Mouse (Mus musculus): ENCODE results near the gene Gfi1.

Gfi1 gene

DNA sequence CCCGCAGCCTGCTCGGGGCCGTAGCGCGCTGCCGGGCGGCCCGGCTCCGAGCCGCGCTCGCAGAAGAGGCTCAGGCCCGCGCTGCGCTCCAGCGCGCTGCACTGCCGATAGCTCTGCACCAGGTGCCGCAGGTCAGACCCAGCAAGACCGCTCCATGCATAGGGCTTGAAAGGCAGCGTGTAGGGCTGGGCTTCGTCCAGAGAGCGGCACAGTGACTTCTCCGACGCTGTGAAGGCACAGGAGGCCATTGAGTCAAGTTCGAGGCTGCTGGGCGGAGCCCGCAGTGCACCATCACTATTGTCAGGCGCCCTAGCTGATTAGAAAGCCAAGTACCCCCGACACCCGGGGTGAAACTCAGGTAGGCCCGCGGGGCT, 4.2 kb downstream of the Gfi1 start:
- DNase-seq: no peak

DNA sequence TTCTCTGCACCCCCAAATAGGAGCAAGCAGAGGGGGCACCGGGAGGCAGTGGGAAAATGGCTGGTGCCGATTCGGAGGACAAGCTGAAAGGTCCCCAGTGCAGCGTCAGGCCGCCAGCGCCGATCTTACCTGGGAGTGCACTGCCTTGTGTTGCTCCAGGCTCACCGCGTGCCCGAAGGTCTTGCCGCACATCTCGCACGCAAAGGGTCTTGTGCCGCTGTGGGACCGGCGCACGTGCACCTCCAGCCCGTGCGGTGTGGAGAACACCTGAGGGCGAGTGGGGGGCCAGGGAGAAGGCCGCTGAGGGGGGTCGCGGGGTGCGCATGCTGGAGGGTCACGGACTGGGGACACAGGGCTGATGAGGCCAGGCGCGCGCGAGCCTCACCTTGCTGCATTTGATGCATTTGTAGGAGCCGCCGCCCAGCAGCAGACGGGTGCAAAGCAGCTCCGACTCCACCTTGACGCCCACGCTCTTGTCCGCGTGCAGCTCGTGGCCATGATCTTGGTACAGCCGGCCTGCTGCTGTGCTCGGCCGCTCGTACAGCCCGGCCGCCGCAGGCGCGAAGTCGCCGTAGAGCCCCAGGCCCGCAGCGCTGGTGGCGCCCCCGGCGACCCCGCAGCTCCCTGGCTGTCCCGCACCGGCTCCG, 4.7 kb downstream of the Gfi1 start:
- DNase-seq: no peak

DNA sequence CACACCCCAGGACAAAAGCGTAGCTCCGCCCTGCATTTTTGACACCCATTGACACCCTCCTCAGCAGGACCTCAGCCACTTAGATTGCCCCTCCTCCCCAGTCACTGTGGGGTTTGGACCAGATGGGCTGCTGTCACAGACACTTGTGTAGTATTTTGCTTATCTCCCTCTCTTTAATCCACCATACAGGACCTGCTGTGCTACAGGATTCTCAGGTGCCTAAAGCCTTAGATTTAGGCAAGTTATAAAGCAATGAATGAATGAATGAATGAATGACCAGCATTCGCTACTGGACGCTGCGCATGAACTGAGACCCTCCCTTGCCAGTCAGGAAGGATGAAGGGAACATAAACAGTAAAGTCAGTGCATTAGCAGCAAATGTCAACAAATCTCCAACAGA, 5.3 kb downstream of the Gfi1 start:
- DNase-seq: no peak

GRCm38 (mm10) chr5:107719786-107720185, 6.0 kb downstream of the Gfi1 start:
- no peak for DNase-seq

GRCm38 (mm10) chr5:107719209-107719608, 6.6 kb downstream of the Gfi1 start:
- DNase-seq: no peak

DNA sequence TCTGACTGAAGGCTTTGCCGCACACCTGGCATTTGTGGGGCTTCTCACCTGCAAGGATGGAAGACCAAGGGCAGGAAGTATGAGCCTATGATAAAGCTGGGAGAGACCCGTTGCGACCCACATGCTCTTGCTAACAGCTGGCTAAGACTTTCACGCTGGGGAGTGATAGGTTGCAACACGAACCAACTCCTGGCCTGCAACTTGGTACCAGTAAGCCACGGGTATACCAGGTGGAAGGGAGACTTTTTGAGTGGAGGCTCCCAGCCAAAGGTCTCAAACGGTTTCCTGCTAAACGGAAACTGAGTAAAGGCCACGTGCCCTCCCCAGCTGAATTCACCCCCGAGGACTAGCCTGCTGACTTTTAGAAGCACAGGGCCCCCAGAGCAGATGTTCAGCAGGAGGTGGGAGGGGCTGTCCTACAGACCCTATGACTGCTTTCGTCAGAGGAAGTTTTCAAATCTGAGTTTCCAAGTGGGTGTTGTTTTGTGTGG, 7.9 kb downstream of the Gfi1 start:
- peak; percentile 84 to 94 for DNase-seq

GRCm38 (mm10) chr5:107711689-107712088, 14.1 kb downstream of the Gfi1 start:
- DNase-seq: no peak

DNA sequence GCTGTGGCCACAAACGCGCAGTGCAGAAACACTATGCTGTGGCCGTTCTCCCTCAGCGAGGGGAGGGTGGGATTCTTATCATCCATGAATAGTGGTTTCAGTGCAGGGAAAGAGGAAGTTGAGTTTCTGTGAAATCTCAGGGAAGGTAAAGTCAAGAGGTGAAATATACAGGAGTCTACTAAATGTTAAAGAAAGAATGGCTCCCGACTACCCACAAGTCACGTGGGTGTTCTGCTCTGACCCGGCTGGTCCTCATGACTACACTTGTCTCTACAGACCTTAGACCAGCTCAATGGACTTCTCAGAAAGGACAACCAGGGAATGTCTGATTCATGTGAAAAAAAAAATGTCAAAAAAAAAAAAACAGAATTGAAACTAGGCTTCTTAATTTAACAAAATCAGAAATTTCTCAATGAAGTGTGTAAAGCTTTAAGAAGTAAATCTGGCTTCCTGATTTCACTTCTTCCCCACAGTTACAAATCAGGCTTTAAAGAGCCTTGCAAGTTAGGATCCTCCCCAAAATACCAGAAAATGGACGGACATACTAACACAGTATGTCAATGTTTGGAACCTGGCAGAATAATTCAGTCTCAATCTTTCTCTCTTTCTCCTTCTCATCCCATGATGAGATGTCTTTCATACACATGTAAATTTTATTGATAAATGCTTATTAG, 17.6 kb downstream of the Gfi1 start:
- no peak for DNase-seq

GRCm38 (mm10) chr5:107706262-107706661, 19.6 kb downstream of the Gfi1 start:
- DNase-seq: no peak

DNA sequence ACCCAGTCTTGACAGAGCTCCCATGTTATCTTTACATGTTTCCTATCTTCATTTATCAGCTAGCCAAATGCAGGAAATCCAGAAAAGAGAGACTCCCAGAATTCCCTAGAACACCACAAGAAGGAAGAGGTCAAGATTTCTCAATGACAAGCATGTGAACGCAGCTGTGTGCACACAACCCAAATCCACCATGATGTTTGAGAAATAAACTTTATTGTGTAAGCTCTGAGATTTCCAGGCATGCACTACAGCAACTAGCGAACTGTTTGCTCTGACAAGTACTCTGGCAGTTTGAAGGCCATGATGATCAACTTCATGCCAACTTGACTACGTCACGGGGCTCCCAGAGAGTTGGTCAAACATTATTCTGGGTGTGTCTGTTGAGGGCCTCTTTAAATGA, 20.1 kb downstream of the Gfi1 start:
- no peak for DNase-seq

DNA sequence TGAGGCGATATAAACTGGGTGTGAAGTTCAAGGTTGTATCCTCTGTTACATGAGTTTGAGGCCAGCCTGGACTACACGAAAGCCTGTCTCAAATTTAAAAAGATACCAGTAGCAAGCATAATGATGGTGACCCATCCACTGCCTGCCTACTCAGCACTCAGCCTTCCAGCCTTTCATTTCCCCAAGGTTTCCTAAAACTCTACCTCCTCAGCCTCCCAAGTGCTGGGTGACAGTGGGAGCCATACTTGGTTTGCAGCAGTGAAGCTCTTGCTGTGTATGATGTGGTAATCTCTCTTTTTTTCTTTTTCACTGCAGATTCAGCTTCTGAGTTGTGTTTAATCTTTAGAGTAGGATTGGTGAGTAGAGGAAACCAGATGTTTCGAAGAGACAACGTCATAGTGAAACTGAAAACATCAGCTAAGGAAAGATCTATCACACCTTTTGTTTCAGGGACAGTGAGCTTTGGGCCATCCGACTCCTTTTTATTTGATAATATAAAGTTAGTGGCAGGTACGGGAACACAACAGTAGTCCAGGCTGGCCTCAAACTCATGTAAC, 22.6 kb downstream of the Gfi1 start:
- peak in 1 of 2 experiments; percentile 45 for DNase-seq

- no peak for DNase-seq
Measured at GRCm38 (mm10) chr5:107701658-107702057, 24.2 kb downstream of the Gfi1 start.

GRCm38 (mm10) chr5:107700873-107701272, 25.0 kb downstream of the Gfi1 start:
- DNase-seq: no peak

DNA sequence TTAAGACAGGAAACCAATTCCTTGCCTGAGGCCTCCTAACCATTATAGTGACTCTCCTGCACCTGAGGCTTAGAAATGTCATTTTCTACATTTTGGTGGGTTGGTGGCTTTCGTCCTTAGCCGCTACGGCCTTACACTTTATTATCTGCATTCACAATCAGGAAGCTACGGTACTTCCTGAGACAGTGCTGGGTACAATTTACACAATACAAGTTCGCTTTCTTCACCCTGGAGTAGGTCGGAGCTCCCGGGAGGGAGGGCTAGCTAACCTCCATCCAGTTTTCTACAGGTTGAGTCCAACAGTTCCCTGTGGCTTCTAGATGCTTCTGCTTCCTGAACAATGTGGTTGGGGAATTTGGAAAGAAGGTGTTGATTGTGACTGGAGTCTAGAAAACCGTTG, 26.9 kb downstream of the Gfi1 start:
- DNase-seq: no peak

DNA sequence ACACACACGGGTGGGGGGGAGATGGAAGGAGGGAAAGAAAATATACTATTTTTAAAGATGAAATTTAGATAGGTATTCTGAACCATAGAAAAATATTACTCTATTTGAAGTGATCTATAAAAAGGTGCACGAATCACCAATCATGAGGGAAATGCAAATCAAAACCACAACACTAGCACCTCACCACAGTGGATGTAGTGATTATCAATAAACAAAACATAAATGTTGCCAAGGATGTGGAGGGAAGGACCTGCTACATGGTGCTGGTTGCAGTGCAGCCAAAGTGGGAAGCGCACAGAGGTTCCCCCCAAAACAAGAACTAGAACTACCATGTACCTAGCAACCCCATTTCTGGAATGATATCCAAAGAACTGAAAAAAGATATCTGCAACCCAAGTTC, 30.8 kb downstream of the Gfi1 start:
- no peak for DNase-seq

- DNase-seq: no peak
Measured at GRCm38 (mm10) chr5:107688499-107688866, 37.4 kb downstream of the Gfi1 start.

GRCm38 (mm10) chr5:107687592-107688498, 38.0 kb downstream of the Gfi1 start:
- peak; percentile 73 to 76 for DNase-seq

DNA sequence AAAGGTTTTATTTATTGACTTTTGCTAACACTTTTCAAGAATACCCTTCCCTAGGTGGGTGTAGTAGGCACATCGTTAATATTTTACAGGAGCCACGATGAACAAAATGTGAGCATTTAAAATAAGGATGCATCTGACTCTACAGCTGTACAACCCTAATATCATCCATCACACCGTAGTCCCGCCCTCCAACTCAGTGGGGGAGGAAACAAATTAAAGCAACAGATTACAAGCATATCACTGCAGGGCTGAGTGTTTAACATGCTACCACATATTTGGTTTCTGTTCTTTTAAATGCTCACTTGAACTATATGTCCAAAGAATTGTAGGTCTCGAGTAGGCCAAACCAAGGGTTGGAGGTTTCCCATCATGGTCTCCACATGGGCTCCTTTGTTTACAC, 38.7 kb downstream of the Gfi1 start:
- no peak for DNase-seq

DNA sequence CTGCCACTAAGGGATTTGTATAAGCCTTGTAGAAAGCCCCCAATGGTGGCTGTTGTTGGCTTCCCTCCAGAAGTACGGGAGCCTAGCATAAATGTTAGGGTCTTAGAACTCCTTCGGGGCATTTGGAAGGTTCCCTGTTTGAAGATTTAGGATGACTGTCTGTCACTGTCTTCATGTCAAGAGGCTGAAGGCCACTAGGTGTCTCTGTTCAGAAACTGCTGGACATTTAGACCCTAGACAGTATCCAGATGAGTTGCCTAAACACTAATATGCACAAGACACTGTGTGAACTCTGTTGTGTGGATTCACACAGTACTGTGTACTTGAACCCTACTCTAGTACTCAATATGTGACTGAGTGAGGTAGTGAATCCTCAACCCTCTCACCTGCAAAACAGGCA, 41.5 kb downstream of the Gfi1 start:
- DNase-seq: no peak

DNA sequence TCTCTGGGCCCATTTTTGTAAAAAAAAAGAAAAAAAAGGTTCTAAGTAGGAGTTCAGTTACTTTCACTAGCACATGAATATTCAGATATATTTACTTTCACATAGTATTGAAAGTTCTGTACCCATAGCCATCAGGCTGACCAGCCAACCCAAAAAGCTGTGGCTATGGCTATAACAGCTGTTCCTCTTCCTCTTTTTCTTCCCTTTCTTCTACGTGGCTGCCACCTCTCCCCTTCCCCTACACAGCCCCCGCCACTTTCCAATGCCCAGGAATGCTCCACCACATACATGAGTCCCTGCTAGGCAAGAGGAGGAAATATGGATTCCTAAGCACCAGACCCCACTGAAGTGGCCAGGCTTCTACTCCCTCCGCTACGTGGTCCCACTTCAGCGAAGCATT, 44.5 kb downstream of the Gfi1 start:
- no peak for DNase-seq

DNA sequence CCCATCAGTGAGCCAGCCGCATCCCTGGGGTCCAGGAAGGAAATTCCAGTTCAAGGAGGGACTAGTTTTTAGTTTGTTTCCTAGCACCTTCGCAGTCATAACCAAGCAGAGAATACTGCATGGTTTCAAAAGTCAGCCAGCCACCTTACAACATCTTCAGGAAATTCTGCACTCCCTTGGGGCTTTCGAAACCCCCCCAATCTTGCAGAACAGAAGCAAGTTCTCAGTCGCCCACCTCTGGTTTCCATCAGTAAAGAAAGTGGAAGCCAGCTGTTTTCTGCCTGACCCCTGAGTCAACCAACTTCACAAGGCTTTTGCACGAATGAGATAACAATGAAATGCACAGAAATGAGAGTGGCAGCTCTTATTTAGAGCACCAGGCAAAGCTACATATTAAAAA, 47.4 kb downstream of the Gfi1 start:
- DNase-seq: no peak
